Mouse (Mus musculus) urinary bladder, adult 2 months (tissue): ENCODE data around the gene Spin1. TPM values are rescaled to one million over a fixed set of nuclear protein-coding genes. Genes with fewer than 3 reads are reported as not detected.
A peak's percentile ranks its signal among the peaks of the same experiment; 100 is the strongest.

Source experiments
- DNase-seq: peaks from one replicate; pipeline ENCODE4 v3.0.0; 2022; ENCODE audit warnings: low spot score
- polyA plus RNA-seq: library from polyadenylated mRNA; depleted of rRNA; stranded (reverse); fragments of >200 nt; gene quantifications from 2 replicates; pipeline ENCODE4 v1.2.3, GENCODE M21; 2012

The Spin1 gene
- polyA plus RNA-seq, 1 experiment, result 41.5 TPM

- no peak for DNase-seq
Measured at GRCm38 (mm10) chr13:51136315-51136714, 35.6 kb downstream of the Spin1 start.

DNA sequence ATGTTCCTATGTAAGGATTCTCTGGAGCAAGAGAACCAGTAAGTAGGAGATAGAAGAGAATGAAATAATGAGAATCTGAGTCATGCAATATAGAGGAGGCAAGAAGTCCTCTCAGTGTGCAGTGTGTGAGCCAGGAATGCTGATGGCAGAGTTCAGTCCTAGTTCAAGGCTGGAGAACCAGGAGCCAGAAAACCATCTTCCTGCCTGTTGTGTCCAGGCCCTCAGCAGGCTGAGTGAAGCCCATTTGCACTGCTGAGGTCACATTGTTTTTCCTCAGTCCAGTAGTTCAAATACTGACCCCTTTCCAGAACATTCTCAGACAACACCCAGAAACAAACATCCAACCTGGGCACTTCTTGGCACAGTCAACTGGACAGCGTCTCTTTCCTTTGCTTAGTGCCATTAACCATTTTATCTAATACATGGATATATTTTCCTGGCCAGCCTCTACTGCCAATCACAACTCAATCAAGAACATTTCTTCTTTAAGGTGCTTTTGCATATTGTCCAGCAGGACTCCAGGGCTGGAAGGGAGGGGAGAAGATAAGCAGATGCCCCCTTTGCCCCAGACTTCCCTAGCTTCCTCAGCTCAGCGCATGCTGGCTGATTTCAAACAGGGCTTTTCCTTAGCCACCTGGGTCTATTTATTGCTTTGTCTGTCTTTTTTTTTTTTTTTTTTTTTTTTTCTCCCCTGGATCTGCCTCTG lies 36.5 kb downstream of the Spin1 start:
- DNase-seq, result no peak

- DNase-seq, result no peak
Measured at GRCm38 (mm10) chr13:51137702-51138031, 37.0 kb downstream of the Spin1 start.

DNA sequence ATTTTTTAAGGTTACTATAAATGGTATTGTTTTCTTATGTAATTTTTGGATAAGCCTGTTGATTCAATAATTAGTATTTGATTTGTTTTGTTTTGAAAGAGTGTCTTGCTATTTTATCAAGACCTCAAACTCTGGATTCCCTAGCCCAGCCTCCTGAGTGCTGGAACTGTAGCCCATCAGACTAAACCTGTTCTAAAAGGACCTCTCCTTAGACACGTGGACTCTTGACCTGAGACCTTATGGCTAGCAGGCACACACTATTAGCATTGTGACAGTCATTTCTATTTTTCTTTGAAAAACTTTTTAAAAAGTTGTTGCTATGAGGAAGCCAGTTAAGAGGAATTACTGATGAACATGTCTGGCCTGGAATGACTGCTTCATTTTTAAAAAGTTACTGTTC lies 46.4 kb downstream of the Spin1 start:
- no peak for DNase-seq

DNA sequence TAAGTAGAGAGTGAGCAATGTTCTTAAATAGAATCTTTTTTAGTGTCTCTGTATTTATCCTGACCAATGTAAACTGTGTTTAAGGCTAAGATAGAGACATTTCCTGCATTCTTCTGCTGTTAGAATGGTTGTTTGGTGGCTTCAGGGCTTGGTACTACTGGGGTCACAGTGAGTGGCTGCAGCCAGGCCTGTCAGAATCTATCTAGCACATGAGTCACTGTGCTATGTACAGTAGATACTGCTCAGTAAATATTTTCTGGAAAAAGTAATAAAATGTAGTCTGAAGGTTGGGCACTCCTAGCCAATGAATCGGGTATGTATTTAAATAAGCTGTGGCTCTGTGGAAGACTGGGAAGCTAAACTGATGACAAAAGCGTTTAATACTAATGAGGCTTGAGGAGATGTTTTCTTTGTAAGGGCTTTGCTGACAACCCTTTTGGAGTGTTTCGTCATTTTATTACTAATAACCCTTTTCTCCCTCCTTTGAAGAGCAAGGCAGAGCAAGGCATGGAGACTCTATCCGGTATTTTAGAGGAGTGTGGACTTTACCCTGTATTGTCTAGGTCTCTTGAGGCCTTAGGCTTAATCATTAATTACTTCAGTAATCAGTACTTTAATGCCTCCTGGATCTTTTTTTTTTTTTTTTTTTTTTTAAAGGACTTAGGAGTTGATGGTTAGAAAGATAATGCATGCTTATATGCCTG lies 52.4 kb downstream of the Spin1 start:
- DNase-seq, result no peak

DNA sequence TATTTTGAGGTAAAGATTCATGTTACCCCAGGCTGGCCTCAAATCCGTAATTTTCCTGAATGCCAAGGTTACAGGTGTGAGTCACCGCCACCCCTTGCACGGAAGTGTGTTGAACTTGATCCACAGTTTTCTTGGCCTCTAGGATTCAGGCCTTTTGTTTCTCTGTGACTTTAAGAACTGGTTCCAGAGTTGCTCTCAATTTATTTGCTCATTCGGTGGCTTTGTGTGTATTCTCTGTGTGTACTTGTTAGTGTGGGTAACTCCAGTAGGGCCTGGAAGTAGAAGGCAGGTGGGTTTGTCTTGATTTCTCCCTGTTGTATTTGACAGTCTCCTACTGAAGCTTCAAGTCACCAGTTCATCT lies 53.0 kb downstream of the Spin1 start:
- DNase-seq, result no peak

GRCm38 (mm10) chr13:51155178-51156013 lies 54.7 kb downstream of the Spin1 start:
- no peak for DNase-seq

DNA sequence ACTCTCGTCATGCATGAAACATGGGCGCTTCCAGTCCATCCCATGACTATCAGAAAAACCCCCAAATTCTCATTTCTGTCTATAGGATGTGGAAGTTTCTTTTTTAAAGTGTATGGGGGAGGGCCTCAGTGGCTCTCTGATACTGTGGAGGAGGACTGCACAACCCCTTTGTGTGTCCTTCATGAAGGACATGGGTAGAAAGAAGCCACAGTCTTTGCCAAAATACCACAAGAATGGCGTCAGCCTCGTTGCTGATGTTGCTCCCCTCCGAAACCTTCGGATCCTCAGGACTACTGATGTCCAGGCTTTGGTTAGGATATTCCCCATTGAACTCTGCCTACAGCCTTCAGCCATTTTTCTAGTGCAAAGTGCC lies 55.3 kb downstream of the Spin1 start:
- DNase-seq, result no peak

GRCm38 (mm10) chr13:51157291-51157690 lies 56.6 kb downstream of the Spin1 start:
- no peak for DNase-seq

DNA sequence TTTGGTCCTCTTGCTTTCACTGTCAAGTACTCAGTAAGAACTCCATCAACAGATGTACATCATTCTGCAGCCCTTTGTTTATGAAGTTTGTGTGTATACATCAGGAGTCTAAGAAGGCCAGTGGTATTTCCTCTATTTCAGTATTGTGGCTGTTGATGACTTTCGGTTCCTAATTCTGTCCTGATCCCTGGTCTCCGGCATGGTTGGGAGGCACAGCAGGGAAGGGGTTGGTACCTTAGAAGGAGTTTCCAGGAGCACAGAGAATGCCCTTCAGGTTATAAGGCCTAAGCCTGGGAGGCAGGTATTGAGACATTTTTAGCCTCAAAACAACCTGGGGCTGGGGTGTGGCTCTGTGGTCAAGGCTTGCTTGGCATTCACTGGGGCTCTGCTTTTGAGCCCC lies 61.0 kb downstream of the Spin1 start:
- no peak for DNase-seq

- DNase-seq, result no peak
Measured at GRCm38 (mm10) chr13:51162246-51162645, 61.6 kb downstream of the Spin1 start.

GRCm38 (mm10) chr13:51166711-51167110 lies 66.0 kb downstream of the Spin1 start:
- no peak for DNase-seq

DNA sequence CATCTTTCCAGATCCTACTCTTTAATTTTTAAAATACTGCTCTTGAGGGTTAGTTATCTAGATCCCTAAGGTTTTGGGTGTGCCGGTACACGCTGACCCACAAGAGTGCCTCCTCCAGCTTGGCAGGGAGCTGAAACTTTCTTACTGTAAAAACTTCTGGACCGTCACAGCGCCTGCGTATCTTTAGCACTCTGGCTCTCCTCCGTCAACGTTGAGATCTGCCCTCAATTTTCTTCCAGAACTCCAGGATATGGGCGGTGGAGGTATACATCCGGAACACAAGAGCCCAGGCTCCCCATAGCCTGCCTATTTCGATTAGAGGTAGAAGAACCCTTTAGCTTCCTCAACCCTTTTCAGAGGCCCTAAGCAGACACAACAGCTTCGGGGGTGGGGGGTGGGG lies 69.5 kb downstream of the Spin1 start:
- DNase-seq, result no peak

- peak; percentile 41 for DNase-seq
Measured at GRCm38 (mm10) chr13:51170691-51171680, 70.3 kb downstream of the Spin1 start, which contains the start of gene Nxnl2. Gene Nxnl2, plus strand, starts transcription at chr13:51171022.

DNA sequence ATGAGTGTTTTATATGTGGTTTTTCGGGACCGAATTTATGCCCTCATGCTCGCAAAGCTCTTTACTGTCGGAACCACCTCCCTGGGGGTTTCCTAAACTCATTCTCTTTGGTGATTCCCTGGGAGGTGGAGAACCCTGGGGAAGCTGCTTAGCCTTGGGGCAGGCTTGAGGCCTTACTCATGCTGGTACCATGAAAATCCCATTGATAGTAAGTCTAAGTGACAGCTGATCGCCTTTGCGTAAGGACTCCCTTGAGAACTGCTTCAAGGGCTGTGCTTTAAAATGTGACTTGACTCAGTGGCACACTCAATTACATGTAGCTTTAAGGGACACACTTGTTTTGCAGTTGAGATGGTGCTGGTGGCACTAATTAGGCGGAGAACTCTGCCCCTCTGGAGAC lies 71.9 kb downstream of the Spin1 start:
- DNase-seq, result no peak

GRCm38 (mm10) chr13:51178932-51179331 lies 78.3 kb downstream of the Spin1 start:
- DNase-seq, result no peak

- DNase-seq, result no peak
Measured at GRCm38 (mm10) chr13:51179362-51179761, 78.7 kb downstream of the Spin1 start.

DNA sequence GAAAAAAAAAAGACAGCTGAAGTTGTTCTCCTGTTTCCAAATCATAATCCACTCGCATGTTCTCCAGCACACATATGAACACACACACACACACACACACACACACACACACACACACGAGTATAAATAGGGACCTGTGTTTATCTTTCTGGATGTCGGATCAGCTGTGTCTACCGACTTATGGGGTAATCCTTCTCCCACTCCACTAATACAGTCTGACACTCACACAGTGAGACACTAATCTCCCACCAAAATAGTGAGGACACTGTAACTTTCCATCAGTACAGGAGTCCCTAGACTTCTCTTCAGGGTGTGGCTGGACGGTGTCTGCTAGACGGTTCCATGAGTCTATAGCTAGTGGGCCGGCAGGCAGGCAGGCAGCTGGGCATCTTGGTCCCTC lies 81.6 kb downstream of the Spin1 start:
- no peak for DNase-seq

DNA sequence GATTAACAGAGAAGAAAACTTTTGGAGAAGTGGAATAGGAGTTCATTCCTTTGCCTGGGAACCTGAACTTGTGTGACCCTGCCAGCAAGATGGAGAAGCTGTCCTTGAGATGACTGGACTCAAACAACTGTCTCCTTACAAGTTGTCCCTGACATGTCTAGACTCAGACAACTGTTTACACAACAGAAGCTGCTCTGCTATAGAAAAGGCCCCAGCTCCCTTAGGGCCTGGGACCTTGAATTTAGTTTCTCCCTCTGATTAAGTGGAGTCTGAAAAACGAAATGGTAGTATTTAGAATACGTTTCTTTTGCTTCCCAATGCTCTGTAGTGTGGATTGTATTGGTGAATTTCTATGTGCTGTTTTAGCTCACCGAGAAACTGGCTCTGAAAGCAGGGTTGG lies 84.2 kb downstream of the Spin1 start:
- no peak for DNase-seq

- no peak for DNase-seq
Measured at GRCm38 (mm10) chr13:51190336-51190735, 89.7 kb downstream of the Spin1 start.

GRCm38 (mm10) chr13:51191416-51192140 lies 90.9 kb downstream of the Spin1 start:
- no peak for DNase-seq
